Mouse (Mus musculus): ENCODE measurements at regions not wholly inside any gene's neighbourhood (a gene's known extent, or its start where the extent isn't known, plus 50 kb on each side); places are given as distances from the start of the nearest gene placed in this dataset.

GRCm38 (mm10) chr9:43636372-43636965 lies 107.3 kb upstream of the Nectin1 start:
- TF ChIP-seq CTCF (conservative IDR thresholded peaks at IDR 0.05; ENCODE audit: insufficient read depth, insufficient read length, low read depth, low read length) (no peak), POLR2A (IDR thresholded peaks at IDR 0.05; ENCODE audit: low read depth, low read length) (no peak)

All from kidney, adult 2 months (tissue).